Mouse (Mus musculus) spleen, adult 2 months (tissue): Measurements from ENCODE around the gene Icam1. TPM values are rescaled to one million over a fixed set of nuclear protein-coding genes. Genes with fewer than 3 reads are reported as not detected.
"Not testable (repeated sequence)": the region's sequence is repeated elsewhere in the genome, so short reads cannot be mapped to it uniquely, and the experiment has no call there.

Experiments
- DNase-seq, 2 experiments: peaks; one replicate each; pipeline versions ENCODE4 v3.0.0 to v3.0.0-alpha.2; 2012 to 2021; ENCODE audit warnings: low spot score in 2 of 2, low read depth in 1 of 2
- H3K27ac ChIP-seq: fragments of 200-500 bp; 2 replicates; pipeline ENCODE4 v1.5.1; 2012; ENCODE audit warnings: low read length, inconsistent platforms; ENCODE audit not compliant: insufficient read depth
- H3K27me3 ChIP-seq: fragments of 200-500 bp; 2 replicates; pipeline ENCODE4 v1.6.1; 2012; ENCODE audit warnings: mild to moderate bottlenecking, moderate library complexity, low read length, inconsistent platforms; ENCODE audit not compliant: control insufficient read depth, insufficient read depth
- H3K36me3 ChIP-seq: fragments of 200-500 bp; 2 replicates; pipeline ENCODE4 v1.6.1; 2012; ENCODE audit warnings: mild to moderate bottlenecking, low read length, inconsistent platforms; ENCODE audit not compliant: control insufficient read depth, insufficient read depth
- H3K4me1 ChIP-seq: fragments of 200-500 bp; 2 replicates; pipeline ENCODE4 v1.6.1; 2011; ENCODE audit warnings: inconsistent platforms; ENCODE audit not compliant: control insufficient read depth, insufficient read depth, insufficient read length
- H3K4me3 ChIP-seq: fragments of 200-500 bp; 2 replicates; pipeline ENCODE4 v1.5.1; 2011; ENCODE audit warnings: mild to moderate bottlenecking, inconsistent platforms; ENCODE audit not compliant: insufficient read depth, insufficient read length; ENCODE audit errors: extremely low read depth
- CTCF ChIP-seq: fragments of 200-500 bp; IDR thresholded peaks from 2 replicates; pipeline ENCODE4 v1.5.1; 2011; ENCODE audit warnings: mild to moderate bottlenecking, inconsistent platforms; ENCODE audit not compliant: insufficient read depth, insufficient read length, insufficient replicate concordance; ENCODE audit errors: extremely low read depth
- POLR2A ChIP-seq: fragments of 200-500 bp; IDR thresholded peaks from 2 replicates; pipeline ENCODE4 v1.6.1; 2011; ENCODE audit warnings: low read depth, low read length, inconsistent platforms
- WGBS: fragments of 180-500 bp; shearing (Covaris S2); methylation state at CpG from one replicate; pipeline ENCODE4 v1.1.7; 2018; 5-methylcytosine and 5-hydroxymethylcytosine counted together
- polyA plus RNA-seq: library from polyadenylated mRNA; depleted of rRNA; stranded (reverse); fragments of >200 nt; gene quantifications from 2 replicates; pipeline ENCODE4 v1.2.3, GENCODE M21; 2012

Icam1 gene
- polyA plus RNA-seq, 1 experiment = 59.7 TPM

GRCm38 (mm10) chr9:21002627-21003551, 12.9 kb upstream of the Icam1 start, which contains the start of gene Mrpl4:
Mrpl4 (plus strand) TSS chr9:21002738.
- TF ChIP-seq POLR2A = peak; percentile 75
- no peak for TF ChIP-seq CTCF
- H3K27ac ChIP-seq = peak within 1 kb of the TSS; percentile 76
- peaks cover 15% of the 10 kb centered on the region for H3K36me3 ChIP-seq
- H3K27me3 ChIP-seq = no peaks in the 10 kb centered on the region
- H3K4me3 ChIP-seq = peak within 1 kb of the TSS; percentile 81
- WGBS = under 1% methylated on average over 72 of the region's 72 CpGs
- DNase-seq = peak; percentile 61 to 78
- H3K4me1 ChIP-seq = no peaks in the 10 kb centered on the region; the same call in 1 of the 2 replicates

GRCm38 (mm10) chr9:21007313-21007952, 8.4 kb upstream of the Icam1 start:
- H3K36me3 ChIP-seq = peaks cover 19% of the 10 kb centered on the region
- TF ChIP-seq POLR2A (no peak), CTCF (no peak)
- H3K27ac ChIP-seq = no peak overlapping the region
- H3K4me1 ChIP-seq = no peaks in the 10 kb centered on the region; the same call in 1 of the 2 replicates
- no peak for DNase-seq
- no peaks in the 10 kb centered on the region for H3K27me3 ChIP-seq
- no peak overlapping the region for H3K4me3 ChIP-seq
- WGBS = 92% methylated on average over 10 of the region's 10 CpGs

GRCm38 (mm10) chr9:21008007-21008406, 7.8 kb upstream of the Icam1 start:
- Histone ChIP-seq H3K4me3 (no peak overlapping the region), H3K36me3 (peaks cover 19% of the 10 kb centered on the region), H3K4me1 (no peaks in the 10 kb centered on the region; the same call in 1 of the 2 replicates), H3K27ac (no peak overlapping the region), H3K27me3 (no peaks in the 10 kb centered on the region)
- TF ChIP-seq CTCF (0 out of 2 replicates have a peak, but pooled peaks have one; percentile 6), POLR2A (no peak)
- no peak for DNase-seq
- WGBS = 87% methylated on average over 7 of the region's 7 CpGs

- H3K4me1 ChIP-seq = peaks cover 2% of the 10 kb centered on the region; the same call in 1 of the 2 replicates
- H3K27me3 ChIP-seq = no peaks in the 10 kb centered on the region
- H3K36me3 ChIP-seq = peaks cover 16% of the 10 kb centered on the region
- DNase-seq = no peak
- 75% methylated on average over 2 of the region's 2 CpGs for WGBS
- H3K27ac ChIP-seq = no peak overlapping the region
- TF ChIP-seq POLR2A = no peak
- no peak for TF ChIP-seq CTCF
- no peak overlapping the region for H3K4me3 ChIP-seq
These were observed 5.4 kb upstream of the Icam1 start for GRCm38 (mm10) chr9:21010362-21010761.

DNA sequence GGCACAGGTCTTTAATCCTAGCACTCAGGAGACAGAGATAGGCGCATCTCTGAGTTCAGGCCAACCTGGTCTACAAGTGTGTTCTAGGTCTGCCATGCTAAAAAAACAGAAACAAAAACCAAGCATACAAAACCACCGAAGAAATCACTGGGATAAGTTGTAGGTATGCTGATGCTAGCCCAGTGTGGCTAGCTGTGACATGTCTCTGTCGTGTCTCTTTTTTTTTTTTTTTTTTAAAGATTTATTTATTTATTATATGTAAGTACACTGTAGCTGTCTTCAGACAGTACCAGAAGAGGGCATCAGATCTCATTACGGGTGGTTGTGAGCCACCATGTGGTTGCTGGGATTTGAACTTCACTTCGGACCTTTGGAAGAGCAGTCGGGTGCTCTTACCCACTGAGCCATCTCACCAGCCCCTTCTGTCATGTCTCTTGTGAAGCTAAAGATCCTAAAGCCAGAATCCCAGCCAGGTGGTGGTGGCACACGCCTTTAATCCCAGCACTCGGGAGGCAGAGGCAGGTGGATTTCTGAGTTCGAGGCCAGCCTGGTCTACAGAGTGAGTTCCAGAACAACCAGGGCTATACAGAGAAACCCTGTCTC, 4.7 kb upstream of the Icam1 start:
- not testable (repeated sequence) for H3K4me3 ChIP-seq, H3K27me3 ChIP-seq, H3K4me1 ChIP-seq, H3K27ac ChIP-seq, DNase-seq
- 69% methylated on average over 9 of the region's 9 CpGs for WGBS
- peaks cover 14% of the 10 kb centered on the region for H3K36me3 ChIP-seq

DNA sequence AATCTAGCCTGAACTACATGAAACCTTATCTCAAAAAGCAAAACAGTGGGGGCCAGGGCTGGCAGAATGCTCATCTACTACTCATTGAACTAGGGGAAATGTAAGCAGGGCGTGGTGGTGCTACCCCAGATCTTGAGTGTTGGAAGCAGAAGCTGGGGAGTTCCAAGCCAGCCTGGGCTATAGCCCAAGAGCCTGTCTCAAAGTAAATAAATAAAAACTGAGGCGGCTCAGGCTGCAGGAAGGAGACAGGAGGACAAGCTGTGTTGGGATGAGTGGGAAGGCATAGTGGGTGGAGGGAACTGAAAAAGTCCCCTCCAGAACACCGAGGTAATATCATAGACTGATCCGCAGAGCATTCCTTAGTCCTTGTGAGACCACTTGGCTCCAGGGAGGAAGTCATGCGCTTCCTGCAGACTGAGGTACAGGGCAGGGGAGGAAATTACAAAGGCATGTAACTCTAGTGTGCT, 3.9 kb upstream of the Icam1 start:
- Histone ChIP-seq H3K4me3 (no peak overlapping the region), H3K27me3 (no peaks in the 10 kb centered on the region), H3K36me3 (peaks cover 9% of the 10 kb centered on the region), H3K4me1 (peaks cover 2% of the 10 kb centered on the region; the same call in 1 of the 2 replicates), H3K27ac (no peak overlapping the region)
- 22% methylated on average over 5 of the region's 5 CpGs for WGBS
- no peak for DNase-seq
- TF ChIP-seq POLR2A = no peak
- no peak for TF ChIP-seq CTCF
